Mouse (Mus musculus) common myeloid progenitor, adult 5-6 weeks (primary cell): Measurements from ENCODE around the gene Olfr154. TPM values are rescaled to one million over a fixed set of nuclear protein-coding genes. Genes with fewer than 3 reads are reported as not detected.
"Not testable (repeated sequence)": the region's sequence is repeated elsewhere in the genome, so short reads cannot be mapped to it uniquely, and the experiment has no call there.

Experiments
- ATAC-seq: replicated peaks from 2 replicates; pipeline ENCODE4 v1.8.0; 2016; ENCODE audit warnings: low read depth, mild to moderate bottlenecking, moderate TSS enrichment, inconsistent platforms; ENCODE audit not compliant: poor library complexity, severe bottlenecking
- total RNA-seq: library from RNA; stranded (forward); fragments of 200-1000, 187-1606 nt; gene quantifications from 2 replicates; pipeline ENCODE4 v1.2.3, GENCODE M21; 2017

The Olfr154 gene
- not detected in 2 replicates for total RNA-seq

- ATAC-seq = not testable (repeated sequence)
Observed at GRCm38 (mm10) chr2:85664355-85664754, at the start of gene Olfr154. TSS of gene Olfr154 (minus strand) at chr2:85664455.

GRCm38 (mm10) chr2:85711159-85711558, 46.9 kb upstream of the Olfr154 start:
- ATAC-seq = no peak

GRCm38 (mm10) chr2:85710680-85711079, 46.4 kb upstream of the Olfr154 start:
- ATAC-seq = not testable (repeated sequence)

GRCm38 (mm10) chr2:85689131-85689530, 24.9 kb upstream of the Olfr154 start, which contains the start of gene Olfr1008:
TSS of gene Olfr1008 (plus strand) at chr2:85689431.
- ATAC-seq = no peak

- no peak for ATAC-seq
Observed at GRCm38 (mm10) chr2:85678667-85679066, 14.4 kb upstream of the Olfr154 start, which contains the start of gene Olfr1006. TSS of gene Olfr1006 (minus strand) at chr2:85678767.

- no peak for ATAC-seq
Observed at GRCm38 (mm10) chr2:85650604-85651003, 13.7 kb downstream of the Olfr154 start, which contains the start of gene Olfr1002. TSS of gene Olfr1002 (minus strand) at chr2:85650704.

Other genes starting within 250 kb of the Olfr154 start
- gene Olfr993, start 249.6 kb downstream of the Olfr154 start, total RNA-seq = not detected in 2 replicates
- not detected in 2 replicates for gene Olfr994, start 228.0 kb downstream of the Olfr154 start, total RNA-seq
- not detected in 2 replicates for gene Olfr995, start 220.8 kb downstream of the Olfr154 start, total RNA-seq
- not detected in 2 replicates for gene 4833423E24Rik, start 145.4 kb downstream of the Olfr154 start, total RNA-seq
- gene Olfr996, start 85.2 kb downstream of the Olfr154 start, total RNA-seq = not detected in 2 replicates
- not detected in 2 replicates for gene Olfr998, start 75.5 kb downstream of the Olfr154 start, total RNA-seq
- not detected in 2 replicates for gene Olfr1000, start 52.6 kb downstream of the Olfr154 start, total RNA-seq
- gene Olfr1002, start 13.8 kb downstream of the Olfr154 start, total RNA-seq = not detected in 2 replicates
- not detected in 2 replicates for gene Olfr1006, start 14.3 kb upstream of the Olfr154 start, total RNA-seq
- not detected in 2 replicates for gene Olfr1008, start 25.0 kb upstream of the Olfr154 start, total RNA-seq
- not detected in 2 replicates for gene Olfr1009, start 51.0 kb upstream of the Olfr154 start, total RNA-seq
- not detected in 2 replicates for gene Olfr1012, start 98.3 kb upstream of the Olfr154 start, total RNA-seq
- gene Olfr1013, start 102.6 kb upstream of the Olfr154 start, total RNA-seq = not detected in 2 replicates
- not detected in 2 replicates for gene Olfr1014, start 108.3 kb upstream of the Olfr154 start, total RNA-seq
- gene Olfr1015, start 117.6 kb upstream of the Olfr154 start, total RNA-seq = not detected in 2 replicates
- not detected in 2 replicates for gene Olfr1016, start 138.1 kb upstream of the Olfr154 start, total RNA-seq
- gene Olfr1018, start 154.0 kb upstream of the Olfr154 start, total RNA-seq = not detected in 2 replicates
- not detected in 2 replicates for gene Olfr1019, start 181.0 kb upstream of the Olfr154 start, total RNA-seq
- gene Olfr1020, start 182.6 kb upstream of the Olfr154 start, total RNA-seq = not detected in 2 replicates
- gene Olfr1022, start 204.1 kb upstream of the Olfr154 start, total RNA-seq = not detected in 2 replicates
- gene Olfr1023, start 221.2 kb upstream of the Olfr154 start, total RNA-seq = not detected in 2 replicates
- not detected in 2 replicates for gene Olfr1024, start 240.6 kb upstream of the Olfr154 start, total RNA-seq